Mouse (Mus musculus) kidney, adult 9 months (tissue): ENCODE measurements at regions not wholly inside any gene's neighbourhood (a gene's known extent, or its start where the extent isn't known, plus 50 kb on each side); places are given as distances from the start of the nearest gene placed in this dataset.
"Not testable (repeated sequence)": the region's sequence is repeated elsewhere in the genome, so short reads cannot be mapped to it uniquely, and the experiment has no call there.

Experiments used
- DNase-seq: peaks from one replicate; pipeline ENCODE4 v3.0.0; 2022

DNA sequence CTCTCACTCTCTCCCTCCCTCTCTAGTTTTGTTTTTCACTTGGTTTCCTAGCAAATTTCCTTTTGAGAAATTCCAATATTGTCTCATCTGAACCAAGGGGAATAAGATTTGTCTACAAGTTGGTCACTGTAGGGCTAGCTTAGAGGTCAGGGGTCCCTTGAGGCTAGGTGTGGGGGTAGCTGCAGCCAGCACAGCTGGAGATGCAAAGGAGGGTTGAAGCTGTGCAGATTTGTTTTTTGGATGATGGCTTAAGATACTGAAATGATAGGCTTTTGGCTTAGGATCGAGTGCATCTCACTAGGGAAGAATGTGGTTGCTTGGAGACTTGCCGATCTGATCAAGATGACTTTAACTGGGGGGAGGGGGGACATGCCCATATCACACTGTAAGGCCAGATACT lies 88.3 kb upstream of the Tmem28 start:
- no peak for DNase-seq

GRCm38 (mm10) chrX:99725101-99725500 lies 95.7 kb upstream of the Tmem28 start:
- DNase-seq = peak; percentile 11

DNA sequence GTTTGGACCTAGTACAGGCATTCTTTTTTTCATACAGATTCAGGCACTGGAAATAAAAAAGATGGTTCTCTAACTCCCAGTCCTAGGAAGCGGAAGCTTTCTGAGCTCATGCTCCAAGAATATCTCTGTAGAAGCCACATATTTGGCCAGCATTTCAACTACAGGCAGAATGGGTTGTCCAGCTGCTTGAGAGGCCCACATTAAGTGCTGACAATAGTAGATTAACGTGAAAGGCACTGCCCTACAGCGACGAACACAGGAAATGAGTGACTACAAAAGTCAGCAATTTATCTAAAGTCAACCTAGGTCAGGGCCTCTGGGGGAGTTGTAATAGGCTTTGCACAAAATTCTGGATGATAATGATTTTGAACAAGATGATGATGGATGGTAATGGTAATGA lies 125.5 kb upstream of the Tmem28 start:
- DNase-seq = peak; percentile 35

DNA sequence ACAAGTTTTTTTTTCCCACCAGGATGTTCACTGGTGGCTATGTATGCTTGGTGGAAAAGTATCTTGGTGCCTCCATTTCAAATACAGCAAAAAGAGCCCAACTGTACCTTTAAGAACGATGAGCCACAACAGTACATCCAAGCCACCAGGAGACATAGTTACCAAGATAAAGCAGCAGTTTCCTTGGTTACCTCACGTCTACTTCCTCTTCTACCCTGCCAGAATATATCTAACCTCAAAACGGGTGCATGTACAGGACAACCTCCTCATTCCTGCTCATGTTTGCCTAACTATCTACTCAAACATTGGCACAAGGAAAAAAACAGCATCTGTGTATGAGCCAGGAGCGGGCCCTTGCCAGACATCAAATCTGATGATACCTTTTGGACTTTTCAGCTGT lies 129.8 kb upstream of the Tmem28 start:
- DNase-seq = no peak

DNA sequence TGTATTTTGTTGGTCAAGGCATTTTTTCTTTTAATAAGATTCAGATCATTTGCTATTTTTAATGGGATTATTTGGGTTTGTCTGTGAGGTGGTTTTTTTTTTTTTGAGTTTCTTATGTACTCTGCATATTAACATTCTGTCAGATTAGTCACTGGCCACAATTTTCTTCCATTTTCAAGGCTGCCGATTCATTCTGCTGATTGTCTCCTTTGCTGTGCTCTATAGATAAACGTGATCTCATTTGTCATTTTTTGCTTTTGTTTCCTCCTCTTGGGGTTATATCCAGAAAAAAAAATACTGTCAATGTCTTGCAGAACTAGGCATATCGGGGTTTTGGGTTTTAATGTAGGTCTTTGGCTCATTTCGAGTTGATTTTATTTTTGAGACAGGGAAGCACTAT lies 131.1 kb upstream of the Tmem28 start:
- no peak for DNase-seq

- not testable (repeated sequence) for DNase-seq
These were observed 138.3 kb upstream of the Tmem28 start for GRCm38 (mm10) chrX:99682491-99682890.

DNA sequence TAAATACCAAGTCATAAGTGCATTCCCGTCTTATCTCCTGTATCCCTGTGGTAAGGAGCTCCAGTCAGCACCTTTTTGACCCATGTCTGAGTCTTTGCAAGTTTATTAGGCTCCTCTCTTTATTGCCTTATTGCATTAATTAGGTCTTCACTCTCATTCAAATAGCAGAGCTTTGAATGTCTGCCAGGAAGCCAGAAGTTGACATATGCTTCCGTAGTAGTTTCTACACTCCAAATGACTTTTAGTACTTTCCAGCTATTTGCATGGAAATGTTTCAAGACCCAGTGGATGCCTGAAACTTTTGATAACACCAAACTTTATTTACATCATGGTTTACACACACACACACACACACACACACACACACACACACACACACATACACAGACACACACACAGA lies 153.2 kb upstream of the Tmem28 start:
- no peak for DNase-seq

GRCm38 (mm10) chrX:99662566-99662965 lies 158.3 kb upstream of the Tmem28 start:
- DNase-seq = no peak

GRCm38 (mm10) chrX:99659496-99660140 lies 161.2 kb upstream of the Tmem28 start:
- DNase-seq = no peak

- DNase-seq = peak; percentile 55
These were observed 162.9 kb upstream of the Tmem28 start for GRCm38 (mm10) chrX:99657790-99658451.

DNA sequence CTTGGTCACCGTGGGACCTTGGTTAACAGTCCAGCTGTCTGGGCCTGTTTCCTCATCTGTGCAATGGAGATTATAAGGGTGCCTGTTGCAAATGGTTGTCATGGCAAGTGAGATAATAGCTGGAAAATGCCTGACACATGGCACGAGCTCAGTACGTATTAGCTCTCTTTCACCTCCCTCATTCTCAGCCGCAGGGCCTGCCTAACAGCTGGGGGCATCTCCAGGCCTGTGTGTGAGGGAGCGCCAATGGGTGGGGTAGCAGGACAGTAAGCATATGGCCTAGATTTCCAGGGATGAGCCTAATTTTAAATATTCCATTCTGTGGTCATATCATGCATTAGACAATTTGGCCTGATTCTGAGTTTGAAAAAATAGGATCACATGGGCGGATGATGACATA lies 163.8 kb upstream of the Tmem28 start:
- no peak for DNase-seq

GRCm38 (mm10) chrX:99632211-99632775 lies 161.2 kb upstream of the Pja1 start:
- peak; percentile 92 for DNase-seq

GRCm38 (mm10) chrX:99624515-99625179 lies 153.6 kb upstream of the Pja1 start:
- no peak for DNase-seq

DNA sequence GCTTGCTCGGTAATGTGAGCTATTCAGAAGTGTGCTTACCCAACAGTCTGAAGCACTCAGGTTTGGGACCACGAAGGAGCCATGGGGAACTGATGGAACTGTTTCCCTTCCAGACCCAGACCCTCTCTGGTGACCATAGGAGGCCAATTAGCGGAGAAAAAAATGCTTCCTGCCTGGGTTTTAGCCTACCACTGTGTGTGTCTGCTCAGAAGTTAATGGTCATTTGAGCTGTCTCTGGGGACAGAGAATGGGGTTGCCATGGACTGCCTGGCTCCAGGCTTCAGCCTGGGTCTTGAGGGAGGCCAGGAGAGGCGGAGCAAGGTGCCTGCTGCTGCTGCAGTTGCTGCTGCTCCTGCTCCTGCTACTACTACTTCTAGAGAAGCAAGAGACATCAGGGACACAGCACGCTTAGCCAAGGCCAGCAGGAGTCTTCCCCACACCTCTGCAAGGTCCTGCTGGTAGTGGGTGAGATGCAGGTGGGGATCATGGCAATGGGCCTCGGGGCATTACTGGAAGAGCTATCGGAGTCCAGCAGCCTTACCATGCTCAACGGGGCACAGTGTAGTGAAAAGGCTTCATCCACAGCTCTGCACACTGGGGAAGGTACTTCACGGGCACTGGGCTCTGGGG lies 141.2 kb upstream of the Pja1 start:
- DNase-seq = no peak

- DNase-seq = no peak
These were observed 139.0 kb upstream of the Pja1 start for GRCm38 (mm10) chrX:99610096-99610495.

DNA sequence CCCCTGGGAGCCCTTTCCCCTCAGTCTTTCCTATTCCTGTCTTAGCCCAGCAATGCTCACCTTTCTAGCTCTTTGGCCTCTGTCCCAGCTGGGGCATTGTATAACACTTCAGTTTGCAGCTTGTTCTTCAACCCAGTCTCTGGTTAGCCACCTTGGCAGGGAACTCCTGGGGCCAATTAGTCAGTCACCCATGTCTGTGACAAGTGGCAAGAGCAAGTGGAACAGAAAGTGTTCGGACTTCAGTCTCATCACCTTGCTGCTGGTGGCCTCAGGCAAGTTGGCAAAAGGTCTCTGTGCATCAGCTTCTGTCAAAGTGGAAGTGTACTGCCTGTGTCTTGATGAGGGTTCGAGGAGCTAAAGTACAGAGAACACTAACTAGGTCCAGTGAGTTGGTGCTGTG lies 138.5 kb upstream of the Pja1 start:
- peak; percentile 79 for DNase-seq

GRCm38 (mm10) chrX:99608284-99608692 lies 137.2 kb upstream of the Pja1 start:
- no peak for DNase-seq

DNA sequence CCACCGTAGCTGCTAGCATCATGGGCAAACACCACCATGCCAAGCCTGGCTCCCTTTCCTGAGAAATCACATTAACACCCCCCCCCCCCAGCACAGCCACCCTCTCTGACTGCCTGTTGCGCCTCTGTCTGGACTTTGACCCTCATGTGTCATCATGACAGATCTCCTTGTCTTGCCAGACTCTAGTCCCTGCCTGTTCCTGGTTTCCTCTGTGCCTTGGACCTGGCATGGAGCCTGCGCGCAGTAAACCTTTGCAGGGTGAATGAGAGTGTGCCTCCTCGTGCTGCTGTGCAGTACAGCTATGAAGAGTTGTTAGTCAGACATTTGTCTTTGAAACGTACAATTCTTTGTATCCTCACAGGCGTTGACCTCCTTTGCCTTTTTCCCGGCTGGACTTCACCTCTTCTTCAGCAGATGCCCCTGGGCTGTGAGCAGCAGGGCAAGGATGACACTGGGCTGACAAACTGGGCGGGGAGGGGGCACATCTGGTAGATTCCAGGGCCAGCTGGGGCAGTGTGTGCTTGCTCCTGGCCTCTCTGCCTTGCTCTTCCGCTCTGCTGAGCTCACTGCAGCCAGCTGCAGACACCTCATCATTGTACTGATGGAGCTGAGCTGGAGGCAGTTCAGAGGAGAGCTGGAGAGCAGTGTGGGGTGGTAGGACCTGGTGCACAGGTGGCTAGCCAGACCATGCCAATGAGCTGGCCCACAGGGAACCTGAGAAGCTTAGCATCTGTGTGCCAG lies 134.2 kb upstream of the Pja1 start:
- peak; percentile 77 for DNase-seq

DNA sequence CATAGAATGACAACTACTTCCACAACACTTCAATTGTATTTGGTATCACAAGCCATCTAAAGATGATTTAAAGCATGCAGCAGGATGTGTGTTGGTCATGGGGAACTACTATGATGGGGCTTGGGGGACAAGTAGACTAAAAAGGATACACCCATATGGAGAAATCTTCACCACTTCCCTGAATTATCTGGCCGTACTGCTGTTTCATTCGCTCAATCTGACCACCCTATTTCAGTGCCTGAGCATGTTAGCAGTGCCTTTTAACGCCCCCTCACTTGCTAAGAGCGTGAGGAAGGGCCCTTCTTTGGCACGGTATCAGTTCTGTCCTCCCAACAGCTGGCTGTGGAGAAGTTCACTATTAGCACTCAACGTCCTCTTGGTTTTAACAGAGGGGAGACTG lies 132.6 kb upstream of the Pja1 start:
- DNase-seq = no peak

GRCm38 (mm10) chrX:99602268-99602885 lies 131.3 kb upstream of the Pja1 start:
- DNase-seq = peak; percentile 36

GRCm38 (mm10) chrX:99595493-99595892 lies 124.4 kb upstream of the Pja1 start:
- no peak for DNase-seq

- no peak for DNase-seq
These were observed 122.9 kb upstream of the Pja1 start for GRCm38 (mm10) chrX:99593872-99594487.
